Comparison of ENCODE assay signal across 14 mouse cellular contexts in the genomic region with DNA sequence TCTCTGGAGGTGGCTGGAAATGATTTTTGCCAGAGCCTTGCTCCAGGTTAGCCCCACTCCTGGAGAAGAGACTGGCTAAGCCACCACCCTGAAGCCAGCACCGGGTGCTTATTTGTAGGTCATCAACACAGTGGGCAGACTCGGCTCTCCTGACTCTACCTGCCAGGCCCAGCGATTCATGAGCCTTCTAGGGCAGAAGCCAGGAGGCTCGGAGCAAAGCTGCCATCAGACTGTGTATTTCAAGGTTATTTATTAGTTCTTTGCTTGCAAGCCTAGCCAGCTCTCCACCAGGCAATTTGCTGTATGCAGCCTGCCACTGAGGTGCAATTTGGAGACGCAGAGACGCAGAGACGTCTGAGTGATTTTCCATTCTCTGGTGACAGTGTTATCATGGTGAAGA.
DNase-seq lines count a peak whose midpoint lies in the region; ATAC-seq lines count a peak whose summit lies in the region.
"Had no signal": no experiment of that assay in that cellular context is flagged by ENCODE, and none has a peak within 500 bp of the region (broad histone marks: within the 10 kb centered on the region; RNA-seq: fewer than 3 reads in every experiment).

No protein-coding gene starts in this region.

- peaks cover 6% of the 10 kb centered on the region for H3K4me1 ChIP-seq in forebrain, embryonic 12.5 days
- H3K4me1 ChIP-seq in forebrain, embryonic 11.5 days (replicated peaks; ENCODE audit: control insufficient read depth, insufficient read depth, low read length), result 0 out of 2 replicates have a peak, but pooled peaks cover 3% of the 10 kb centered on the region
- H3K4me1 ChIP-seq in hindbrain, embryonic 14.5 days (replicated peaks; ENCODE audit: control insufficient read depth, insufficient read depth, low read length), result peaks cover 22% of the 10 kb centered on the region

- no peaks in the 10 kb centered on the region for H3K36me3 ChIP-seq in forebrain, embryonic 12.5 days (replicated peaks)
- no peaks in the 10 kb centered on the region for H3K36me3 ChIP-seq in forebrain, embryonic 11.5 days (ENCODE audit: control insufficient read depth, insufficient read depth, low read length)
- no peaks in the 10 kb centered on the region for H3K36me3 ChIP-seq in hindbrain, embryonic 14.5 days (replicated peaks; ENCODE audit: control insufficient read depth, insufficient read depth)

- no peaks in the 10 kb centered on the region for H3K9me3 ChIP-seq in forebrain, embryonic 12.5 days
- H3K9me3 ChIP-seq in forebrain, embryonic 11.5 days (ENCODE audit: control insufficient read depth, low read length), result no peaks in the 10 kb centered on the region
- H3K9me3 ChIP-seq in hindbrain, embryonic 14.5 days (ENCODE audit: control insufficient read depth, low read length), result no peaks in the 10 kb centered on the region

- H3K27ac ChIP-seq in forebrain, embryonic 12.5 days, result 0 out of 2 replicates have a peak overlapping the region, but pooled peaks have one; percentile 51
- no peak overlapping the region for H3K27ac ChIP-seq in forebrain, embryonic 11.5 days (ENCODE audit: low read depth, low read length)
- H3K27ac ChIP-seq in hindbrain, embryonic 14.5 days, result peak overlapping the region; percentile 78

- H3K27me3 ChIP-seq in forebrain, embryonic 12.5 days, result peaks cover 33% of the 10 kb centered on the region
- peaks cover 5% of the 10 kb centered on the region for H3K27me3 ChIP-seq in forebrain, embryonic 11.5 days (ENCODE audit: control insufficient read depth, insufficient read depth, low read length)
- no peaks in the 10 kb centered on the region for H3K27me3 ChIP-seq in hindbrain, embryonic 14.5 days (ENCODE audit: control insufficient read depth, insufficient read depth, low read length)

- H3K4me3 ChIP-seq in forebrain, embryonic 12.5 days (replicated peaks), result no peak overlapping the region
- no peak overlapping the region for H3K4me3 ChIP-seq in forebrain, embryonic 11.5 days (ENCODE audit: low read depth, low read length)
- H3K4me3 ChIP-seq in hindbrain, embryonic 14.5 days (replicated peaks; ENCODE audit: low read length), result no peak overlapping the region

- no peak overlapping the region for H3K4me2 ChIP-seq in forebrain, embryonic 12.5 days
- H3K4me2 ChIP-seq in forebrain, embryonic 11.5 days (ENCODE audit: low read depth, low read length, severe bottlenecking), result no peak overlapping the region
- no peak overlapping the region for H3K4me2 ChIP-seq in hindbrain, embryonic 14.5 days (replicated peaks)
- H3K4me2 ChIP-seq: lung, embryonic 14.5 days had no signal

- H3K9ac ChIP-seq in forebrain, embryonic 12.5 days, result no peak overlapping the region
- no peak overlapping the region for H3K9ac ChIP-seq in forebrain, embryonic 11.5 days (ENCODE audit: low read length)
- 0 out of 2 replicates have a peak overlapping the region, but pooled peaks have one; percentile 16 for H3K9ac ChIP-seq in hindbrain, embryonic 14.5 days
- H3K9ac ChIP-seq: lung, embryonic 14.5 days had no signal

- DNase-seq in forebrain, embryonic 11.5 days (ENCODE audit: low spot score), result no peak
- peak; percentile 38 for DNase-seq in adrenal gland, postnatal 25 days
- DNase-seq in cerebellum, adult 8-10 months, result peak; percentile 46
- no peak for DNase-seq in hindbrain, embryonic 14.5 days (ENCODE audit: low spot score)
- DNase-seq in heart, postnatal 36 days, result no peak
- no peak for DNase-seq in left cerebral cortex, adult 11 months (ENCODE audit: low spot score)
- DNase-seq: B cell, adult 2 months; heart, adult 18-20 months; kidney, postnatal 25 days; liver; lung, embryonic 14.5 days had no signal

- 82% methylated on average over 7 of the region's 7 CpGs for WGBS in forebrain, embryonic 12.5 days
- WGBS in forebrain, embryonic 11.5 days, result 90% methylated on average over 7 of the region's 7 CpGs
- 54% methylated on average over 7 of the region's 7 CpGs for WGBS in hindbrain, embryonic 14.5 days

- intact Hi-C loops in heart, postnatal 36 days (cut with DNase I), result no loop called here

- no peak for ATAC-seq in forebrain, embryonic 12.5 days (ENCODE audit: low FRiP score)
- ATAC-seq in forebrain, embryonic 11.5 days (replicated peaks; ENCODE audit: low FRiP score), result no peak
- ATAC-seq in hindbrain, embryonic 14.5 days (ENCODE audit: low FRiP score), result peak; percentile 25; the same call in 1 of the 2 replicates
- ATAC-seq in megakaryocyte, adult 5-6 weeks (ENCODE audit: poor library complexity, severe bottlenecking), result no peak
- ATAC-seq: intestine, embryonic 16.5 days had no signal

Comparison
In these comparisons a context has a peak if more than half of its experiments do, and no peak if none do; other contexts are left out.
1. DNase-seq: peak in adrenal gland, postnatal 25 days (single experiment) and cerebellum, adult 8-10 months (single experiment); none in forebrain, embryonic 11.5 days (single experiment), hindbrain, embryonic 14.5 days (single experiment), heart, postnatal 36 days (0 of 2) and left cerebral cortex, adult 11 months (single experiment).